ENCODE assay signal across 13 mouse cellular contexts in genomic region chr7:35745281-35745702, GRCm38 (mm10). TPM values are rescaled to one million over a fixed set of nuclear protein-coding genes. Genes with fewer than 3 reads are reported as not detected.
A peak's percentile ranks its signal among the peaks of the same experiment; 100 is the strongest.
DNase-seq lines count a peak whose midpoint lies in the region; ATAC-seq and TF ChIP-seq lines count a peak whose summit lies in the region.
"Had no signal": no experiment of that assay in that cellular context is flagged by ENCODE, and none has a peak within 500 bp of the region (broad histone marks: within the 10 kb centered on the region; RNA-seq: fewer than 3 reads in every experiment).

No protein-coding gene starts in this region.

- H3K4me2 ChIP-seq in kidney, embryonic 16.5 days (replicated peaks; ENCODE audit: low read depth, low read length), result no peak overlapping the region
- H3K4me2 ChIP-seq in stomach, postnatal 0 days (replicated peaks; ENCODE audit: low read depth), result no peak overlapping the region
- H3K4me2 ChIP-seq: neural tube, embryonic 13.5 days had no signal

- no peak overlapping the region for H3K4me3 ChIP-seq in kidney, embryonic 16.5 days (ENCODE audit: low read length)
- H3K4me3 ChIP-seq in stomach, postnatal 0 days (ENCODE audit: low read depth, low read length), result no peak overlapping the region
- H3K4me3 ChIP-seq: embryonic facial prominence, embryonic 10.5 days; neural tube, embryonic 13.5 days had no signal

- WGBS in kidney, embryonic 16.5 days, result 53% methylated on average over 6 of the region's 6 CpGs
- WGBS in stomach, postnatal 0 days, result 58% methylated on average over 6 of the region's 6 CpGs

- no peak for TF ChIP-seq CTCF in stomach, postnatal 0 days (IDR thresholded peaks at IDR 0.05; ENCODE audit: low read depth)

- H3K9me3 ChIP-seq in kidney, embryonic 16.5 days (ENCODE audit: low read length), result no peaks in the 10 kb centered on the region; the same call in 1 of the 2 replicates
- no peaks in the 10 kb centered on the region for H3K9me3 ChIP-seq in stomach, postnatal 0 days (ENCODE audit: control insufficient read depth, low read length)
- H3K9me3 ChIP-seq: embryonic facial prominence, embryonic 10.5 days; G1E; neural tube, embryonic 13.5 days had no signal

- no peak for DNase-seq in kidney, adult 18-20 months
- DNase-seq in NIH3T3 (ENCODE audit: low read depth) (peak; percentile 81), liver (peak; percentile 24)
- DNase-seq in stomach, postnatal 0 days (ENCODE audit: low spot score), result no peak
- no peak for DNase-seq in left cerebral cortex, adult 18-20 months (ENCODE audit: low spot score in 2 of 2)
- no peak for DNase-seq in cerebellum, adult 9-11 months
- DNase-seq: cerebellum, adult 2 months; midbrain, embryonic 14.5 days; thymus, postnatal 4 days had no signal

- H3K27ac ChIP-seq in kidney, embryonic 16.5 days (ENCODE audit: low read length), result no peak overlapping the region
- no peak overlapping the region for H3K27ac ChIP-seq in stomach, postnatal 0 days (replicated peaks)
- H3K27ac ChIP-seq: embryonic facial prominence, embryonic 10.5 days; neural tube, embryonic 13.5 days had no signal

- 0 out of 2 replicates have a peak, but pooled peaks have one; percentile 13 for ATAC-seq in kidney, embryonic 16.5 days (ENCODE audit: low FRiP score, low TSS enrichment)
- ATAC-seq in stomach, postnatal 0 days (ENCODE audit: low FRiP score, low TSS enrichment), result peak; percentile 39; the same call in 1 of the 2 replicates

- no peak for TF ChIP-seq EP300 in stomach, postnatal 0 days (optimal IDR thresholded peaks at IDR 0.05)

- H3K36me3 ChIP-seq in kidney, embryonic 16.5 days (ENCODE audit: insufficient read depth, low read length), result peaks cover 31% of the 10 kb centered on the region
- 0 out of 2 replicates have a peak, but pooled peaks cover 3% of the 10 kb centered on the region for H3K36me3 ChIP-seq in stomach, postnatal 0 days (ENCODE audit: control insufficient read depth, insufficient read depth, low read length)

- H3K9ac ChIP-seq in kidney, embryonic 16.5 days (replicated peaks; ENCODE audit: low read length), result no peak overlapping the region
- H3K9ac ChIP-seq in stomach, postnatal 0 days (ENCODE audit: low read length), result no peak overlapping the region
- H3K9ac ChIP-seq: neural tube, embryonic 13.5 days had no signal

- no peaks in the 10 kb centered on the region for H3K27me3 ChIP-seq in kidney, embryonic 16.5 days (ENCODE audit: insufficient read depth, low read length)
- H3K27me3 ChIP-seq in stomach, postnatal 0 days (ENCODE audit: control insufficient read depth, insufficient read depth, low read length), result no peaks in the 10 kb centered on the region
- H3K27me3 ChIP-seq: neural tube, embryonic 13.5 days had no signal

- H3K4me1 ChIP-seq in kidney, embryonic 16.5 days (ENCODE audit: insufficient read depth, low read length), result peaks cover 5% of the 10 kb centered on the region; the same call in 1 of the 2 replicates
- H3K4me1 ChIP-seq in stomach, postnatal 0 days (replicated peaks; ENCODE audit: control insufficient read depth, insufficient read depth), result no peaks in the 10 kb centered on the region
- H3K4me1 ChIP-seq: neural tube, embryonic 13.5 days had no signal

RNA-seq across cellular contexts. Expression of gene Dpy19l3, which starts 9.0 kb away (rescaled TPM):
- polyA plus RNA-seq in kidney, embryonic 16.5 days (2015; fragmentation: Nextera tagmentation; extraction: Ambion mirVana), result 26.9 and 27.5 TPM in 2 replicates
- polyA plus RNA-seq in stomach, postnatal 0 days (2015; fragmentation: Nextera tagmentation; extraction: Ambion mirVana), result 7.9 and 9.0 TPM in 2 replicates
- 100 to 1,000 TPM in 1 of 2 experiments, 10 to 100 TPM in 1; 57.8 to 102 TPM for total RNA-seq in left cerebral cortex, adult 18-20 months (2021)

RNA-seq across cellular contexts. Expression of gene Zfp507, which starts 57.5 kb away (rescaled TPM):
- 15.5 and 16.5 TPM in 2 replicates for polyA plus RNA-seq in kidney, embryonic 16.5 days (2015; fragmentation: Nextera tagmentation; extraction: Ambion mirVana)
- polyA plus RNA-seq in stomach, postnatal 0 days (2015; fragmentation: Nextera tagmentation; extraction: Ambion mirVana), result 6.8 and 7.5 TPM in 2 replicates
- total RNA-seq in left cerebral cortex, adult 18-20 months (2021), result 10 to 100 TPM; 25.7 to 29.0 TPM

Comparison
In these comparisons a context has a peak if more than half of its experiments do, and no peak if none do; other contexts are left out.
1. DNase-seq: peak in NIH3T3 (single experiment) and liver (single experiment); none in kidney, adult 18-20 months (single experiment), stomach, postnatal 0 days (single experiment), left cerebral cortex, adult 18-20 months (0 of 2) and cerebellum, adult 9-11 months (single experiment).